Mouse (Mus musculus) spleen, embryonic (tissue): ENCODE measurements around the gene Zbtb7b.

ENCODE experiments used
- CTCF ChIA-PET: fragments of 350-600 bp; sonication (Branson Sonifier 250); formaldehyde crosslinking; loops from one replicate; lab custom pipeline; 2022; lab: Charles Lee

Gene Zbtb7b

DNA sequence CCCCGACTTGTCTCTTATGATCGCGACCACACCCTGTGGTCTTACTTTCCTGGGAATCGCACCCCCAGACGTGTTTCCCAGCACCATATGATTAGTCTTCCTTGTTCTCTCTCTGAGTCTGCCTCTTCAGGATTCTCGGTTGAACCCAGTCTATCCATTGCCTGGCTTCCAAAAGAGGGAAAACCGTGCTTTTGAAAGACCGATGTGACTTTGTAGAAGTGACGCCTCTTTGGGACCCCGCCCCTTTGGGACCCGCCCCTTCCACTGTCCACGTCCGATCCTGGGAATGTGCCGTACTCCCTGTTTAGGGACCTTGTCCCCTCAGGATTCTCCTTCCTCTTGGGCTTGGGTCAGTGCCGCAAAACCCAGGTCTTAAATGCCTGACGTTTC lies 24.3 kb upstream of the Zbtb7b start:
- CTCF ChIA-PET, result no interaction called here

DNA sequence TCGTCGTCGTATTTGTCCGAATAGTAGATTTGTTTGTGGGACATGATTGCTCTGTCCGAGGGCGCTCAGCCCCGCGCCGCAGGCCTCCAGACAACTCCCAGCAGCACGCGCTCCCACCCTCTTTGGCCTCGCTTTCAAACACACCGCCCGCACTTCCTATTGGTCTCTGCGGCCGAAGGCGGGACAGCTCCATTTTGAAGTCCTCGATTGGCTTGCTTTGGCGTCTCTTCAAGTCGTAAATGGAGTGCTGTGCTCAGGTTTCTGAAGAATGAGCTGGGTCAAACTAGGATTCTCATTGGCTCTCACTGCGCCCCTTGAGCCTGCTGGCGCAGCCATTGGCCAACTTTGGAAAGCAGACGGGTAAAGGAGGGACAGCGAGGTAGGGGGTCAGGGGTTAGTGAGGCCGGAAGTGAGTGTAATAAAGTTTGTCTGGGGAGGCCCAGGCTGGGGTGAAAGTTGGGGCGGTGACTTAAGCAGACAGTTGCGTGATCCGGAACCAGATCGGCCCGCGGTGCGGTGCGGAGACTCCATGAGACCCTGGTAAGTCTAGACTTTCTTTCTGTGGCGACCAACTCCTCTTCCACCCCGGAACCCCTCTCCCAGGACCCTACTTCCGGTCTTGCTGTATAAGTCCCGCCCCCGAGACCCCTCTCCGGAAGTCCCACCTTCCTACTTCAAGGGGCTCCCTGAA lies 23.7 kb upstream of the Zbtb7b start, which contains the start of the genes Cks1b and Shc1:
TSS of gene Cks1b (minus strand) at position 214 of the 691 bp plus-strand sequence.
TSS of gene Shc1 (plus strand) at position 274 of the 691 bp plus-strand sequence.
- CTCF ChIA-PET, result no interaction called here

DNA sequence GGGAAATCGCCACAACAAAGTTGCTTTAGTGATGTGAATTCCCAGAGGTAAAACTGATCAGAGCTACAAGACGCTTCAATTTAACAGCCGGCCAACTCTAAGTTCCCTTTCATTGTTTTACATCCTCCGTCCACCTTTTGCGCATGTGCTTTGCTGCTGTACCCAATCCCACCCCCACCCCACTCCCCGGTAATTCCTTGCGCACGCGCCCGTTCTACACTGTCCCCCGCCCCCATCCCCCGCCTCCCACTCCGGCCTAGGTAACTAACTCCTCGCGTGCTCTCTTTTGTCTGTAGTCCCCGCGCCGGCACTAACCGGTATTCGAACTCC lies 23.2 kb upstream of the Zbtb7b start:
- CTCF ChIA-PET, result no interaction called here

- CTCF ChIA-PET, result interaction anchor here (0.6 to 0.7 kb wide), 4 partner anchors 27 to 79 kb away, joined by 4 to 9 read pairs (median 4); no protein-coding TSS in a partner anchor
Measured at GRCm38 (mm10) chr3:89417131-89417530, 22.6 kb upstream of the Zbtb7b start.

DNA sequence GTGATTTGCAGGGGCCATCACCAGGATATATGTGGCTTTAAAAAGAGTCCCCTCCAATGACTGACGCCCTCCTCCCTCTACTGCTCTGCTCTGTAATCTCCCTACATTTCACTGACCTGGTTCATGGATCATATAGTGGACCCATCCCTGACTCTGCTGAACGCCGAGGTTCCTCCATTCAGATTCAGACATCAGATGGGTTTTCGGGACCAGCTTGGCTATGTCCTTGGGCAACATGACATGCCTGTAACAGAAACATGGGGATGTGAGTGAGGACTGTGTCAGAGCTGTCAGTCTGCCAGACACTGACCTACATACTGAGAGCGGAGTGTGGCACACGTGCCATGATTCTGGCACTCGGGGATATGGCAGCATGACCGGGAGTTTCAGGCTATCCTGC lies 21.6 kb upstream of the Zbtb7b start:
- CTCF ChIA-PET, result interaction anchor here (0.5 kb wide), 1 partner anchor 558 kb away, joined by 8 read pairs; no protein-coding TSS in a partner anchor

GRCm38 (mm10) chr3:89411490-89412393 lies 17.2 kb upstream of the Zbtb7b start, which contains the start of gene Flad1:
Flad1 (minus strand) TSS chr3:89411870.
- CTCF ChIA-PET, result no interaction called here

- CTCF ChIA-PET, result no interaction called here
Measured at GRCm38 (mm10) chr3:89410864-89411263, 16.3 kb upstream of the Zbtb7b start.

DNA sequence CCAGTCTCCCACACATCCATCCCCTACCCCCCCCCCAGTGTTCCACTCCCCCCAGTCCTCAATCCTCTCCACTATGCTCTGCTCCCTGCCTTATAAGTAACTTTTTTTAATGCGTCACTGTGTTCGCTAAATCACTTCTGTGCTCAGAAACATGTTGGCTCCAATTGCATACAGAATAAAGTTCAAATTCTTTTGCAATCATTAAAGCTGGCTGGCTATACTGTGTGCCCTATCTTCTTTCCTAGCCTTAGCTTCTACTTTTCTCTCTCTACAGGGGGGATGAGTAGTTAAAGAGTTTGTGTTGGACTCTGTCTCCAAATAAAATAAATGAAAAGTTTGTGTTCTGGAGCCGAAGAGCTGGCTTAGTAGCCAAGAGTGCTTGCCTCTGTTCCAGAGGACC lies 15.1 kb upstream of the Zbtb7b start:
- CTCF ChIA-PET, result interaction anchor here (0.6 kb wide), 1 partner anchor 49 kb away, joined by 4 read pairs; no protein-coding TSS in a partner anchor

GRCm38 (mm10) chr3:89408448-89408847 lies 13.9 kb upstream of the Zbtb7b start:
- CTCF ChIA-PET, result interaction anchor here (1.2 kb wide), 1 partner anchor 59 kb away, joined by 3 read pairs; no protein-coding TSS in a partner anchor

GRCm38 (mm10) chr3:89406887-89407286 lies 12.3 kb upstream of the Zbtb7b start:
- CTCF ChIA-PET, result no interaction called here

GRCm38 (mm10) chr3:89402693-89403092 lies 8.1 kb upstream of the Zbtb7b start, which contains the start of gene Lenep:
Lenep (minus strand) TSS chr3:89402793.
- CTCF ChIA-PET, result no interaction called here

- CTCF ChIA-PET, result interaction anchor here (0.6 kb wide), 1 partner anchor 9 kb away, joined by 3 read pairs; no protein-coding TSS in a partner anchor
Measured at GRCm38 (mm10) chr3:89401329-89401728, 6.8 kb upstream of the Zbtb7b start.

DNA sequence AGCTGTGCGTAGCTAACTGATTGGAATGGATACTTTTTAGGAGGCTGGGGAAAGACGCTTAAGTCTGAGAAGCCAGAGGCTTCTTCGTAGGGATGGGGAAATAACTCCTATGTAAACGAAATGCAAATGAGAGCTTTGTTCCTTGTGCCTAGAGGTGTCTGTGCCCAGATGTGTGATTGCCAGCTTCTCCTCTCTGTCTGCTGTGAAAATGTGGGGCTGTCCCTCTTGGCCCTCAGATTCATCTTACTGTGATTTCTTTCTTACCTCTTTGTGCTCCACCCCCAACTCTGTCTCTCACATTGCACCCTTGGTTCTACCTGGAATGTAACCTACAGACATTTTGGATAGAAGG lies 2.1 kb upstream of the Zbtb7b start:
- CTCF ChIA-PET, result interaction anchor here (0.7 to 1.3 kb wide), 4 partner anchors 12 to 62 kb away, joined by 3 to 5 read pairs (median 4); no protein-coding TSS in a partner anchor

DNA sequence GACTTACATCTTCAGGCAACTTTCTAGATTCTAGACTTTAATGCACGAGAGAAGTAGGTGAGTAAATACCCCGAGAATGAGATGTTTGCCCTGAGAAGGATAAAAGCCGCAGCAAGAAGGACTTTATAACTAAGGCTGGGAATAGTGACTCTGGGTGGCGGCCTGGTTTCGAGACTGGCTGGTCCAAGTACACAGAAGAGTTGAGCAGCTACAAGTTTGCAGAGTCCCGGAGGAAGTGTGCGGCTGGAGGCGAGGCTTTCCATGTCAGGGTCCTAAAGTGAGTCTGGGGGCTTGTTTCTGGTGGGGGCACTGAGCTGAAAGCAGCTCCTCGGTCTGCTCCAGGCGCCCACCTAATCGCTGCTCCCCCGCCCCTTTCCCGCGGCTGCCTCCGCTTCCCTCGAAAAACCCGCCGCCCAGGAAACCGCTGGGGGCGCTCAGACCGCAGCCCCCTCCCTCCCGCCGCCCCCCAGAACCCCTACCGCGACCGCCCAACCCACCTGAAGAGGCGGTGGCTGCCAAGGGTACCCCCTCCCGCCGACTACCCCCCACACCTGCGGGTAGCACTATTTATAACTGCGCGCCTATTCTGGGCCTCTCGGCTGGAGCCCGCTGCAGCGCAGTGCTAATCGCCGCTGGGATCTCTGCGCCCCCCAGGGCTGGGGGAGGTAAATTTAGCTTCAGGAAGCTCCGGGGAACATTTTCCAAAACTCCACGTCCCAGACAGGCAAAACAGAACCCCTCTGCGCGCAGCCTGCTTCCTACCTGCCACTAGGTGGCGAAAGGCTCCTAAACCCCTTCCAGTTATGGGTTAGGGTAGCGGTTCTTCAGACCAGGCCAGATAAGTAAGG lies 1.5 kb upstream of the Zbtb7b start:
- CTCF ChIA-PET, result interaction anchor here (0.7 to 1.3 kb wide), 4 partner anchors 11 to 63 kb away, joined by 3 to 5 read pairs (median 4); no protein-coding TSS in a partner anchor

DNA sequence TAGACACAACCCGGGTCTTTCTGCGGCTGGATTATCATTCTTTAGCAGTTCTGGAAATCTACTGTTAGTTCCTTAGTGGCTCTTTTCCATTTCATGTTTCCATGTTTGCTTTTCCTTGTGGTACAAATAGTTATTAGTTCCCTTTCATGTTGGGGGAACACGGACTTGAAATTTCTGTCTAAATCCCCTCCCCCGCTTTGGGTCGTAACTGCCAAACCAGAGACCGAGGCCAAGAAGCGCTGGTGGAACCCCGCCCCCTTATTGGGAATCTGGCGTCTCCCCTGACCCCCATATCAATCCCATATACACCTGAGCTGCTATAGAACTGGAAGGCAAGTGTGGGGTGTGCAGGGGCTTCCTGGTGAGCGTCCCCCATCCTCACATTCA lies 836 bp upstream of the Zbtb7b start:
- CTCF ChIA-PET, result interaction anchor here (1.3 kb wide), 1 partner anchor 15 kb away, joined by 5 read pairs; no protein-coding TSS in a partner anchor

DNA sequence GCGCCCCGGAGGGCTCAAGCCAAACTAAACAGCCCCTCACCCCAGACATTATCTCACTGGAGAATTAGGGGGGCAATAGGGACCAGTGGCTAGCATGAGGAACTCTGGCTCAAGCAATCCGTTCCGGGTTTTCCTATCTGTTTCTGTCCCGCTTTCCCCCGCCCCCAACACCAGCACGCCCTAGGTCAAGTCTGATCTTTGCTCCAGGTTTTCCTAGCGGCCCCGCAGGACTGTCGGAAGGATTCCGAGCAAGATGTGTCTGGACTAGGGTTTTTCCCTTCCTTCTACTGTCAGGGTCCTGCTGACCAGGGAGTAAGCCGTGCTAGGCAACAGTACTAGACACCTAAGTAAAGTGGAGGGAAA lies 299 bp upstream of the Zbtb7b start:
- CTCF ChIA-PET, result no interaction called here

DNA sequence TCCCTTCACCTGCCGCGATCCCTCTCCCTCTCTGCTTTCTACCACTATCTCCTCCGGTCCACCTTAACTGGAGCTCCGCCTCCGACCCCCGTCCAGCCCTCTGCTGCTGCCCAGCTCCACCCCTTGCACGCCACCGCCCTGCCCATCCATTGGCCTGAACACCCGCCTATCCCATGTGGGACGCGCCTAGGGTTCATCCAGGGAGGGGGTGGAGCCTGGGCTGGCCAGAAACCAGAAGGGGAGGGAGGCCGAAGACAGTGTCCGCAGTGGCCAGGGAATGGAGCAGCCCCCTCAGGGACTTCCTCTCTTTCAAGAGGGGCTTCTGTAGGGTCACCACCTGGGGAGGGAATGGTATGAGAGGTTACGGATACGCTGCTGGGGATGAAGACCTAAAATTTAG lies 971 bp downstream of the Zbtb7b start:
- CTCF ChIA-PET, result interaction anchor here (0.6 kb wide), 1 partner anchor 43 kb away, joined by 3 read pairs; the partner anchor contains the start of gene Pbxip1

- CTCF ChIA-PET, result interaction anchor here (0.7 to 1.1 kb wide), 2 partner anchors 9 to 144 kb away, joined by 3 read pairs; no protein-coding TSS in a partner anchor
Measured at GRCm38 (mm10) chr3:89392871-89393311, 1.7 kb downstream of the Zbtb7b start.

GRCm38 (mm10) chr3:89391663-89392511 lies 2.7 kb downstream of the Zbtb7b start:
- CTCF ChIA-PET, result interaction anchor here (0.7 to 1.1 kb wide), 6 partner anchors 8 to 145 kb away, joined by 3 to 10 read pairs (median 5); no protein-coding TSS in a partner anchor
